Mouse (Mus musculus) right cerebral cortex, postnatal 25 days (tissue): ENCODE data around the gene Dnajc19.

Source experiments
- DNase-seq: peaks from one replicate; pipeline ENCODE4 v3.0.0; 2022

Dnajc19 gene

GRCm38 (mm10) chr3:34028935-34029334 is 52.2 kb downstream of the Dnajc19 start:
- no peak for DNase-seq

GRCm38 (mm10) chr3:34021259-34021828 is 59.8 kb downstream of the Dnajc19 start:
- no peak for DNase-seq

GRCm38 (mm10) chr3:34020382-34021258 is 60.5 kb downstream of the Dnajc19 start:
- peak; percentile 8 for DNase-seq

- DNase-seq, result peak; percentile 82
Measured at GRCm38 (mm10) chr3:34019540-34020381, 61.4 kb downstream of the Dnajc19 start, which contains the start of gene Fxr1. Gene Fxr1, plus strand, starts transcription at chr3:34019943.

GRCm38 (mm10) chr3:34008191-34008590 is 72.9 kb downstream of the Dnajc19 start:
- DNase-seq, result no peak

GRCm38 (mm10) chr3:34007611-34008010 is 73.5 kb downstream of the Dnajc19 start:
- DNase-seq, result no peak

GRCm38 (mm10) chr3:34006824-34007223 is 74.3 kb downstream of the Dnajc19 start:
- DNase-seq, result no peak

- no peak for DNase-seq
Measured at GRCm38 (mm10) chr3:34006301-34006700, 74.8 kb downstream of the Dnajc19 start.
